Mouse (Mus musculus): Measurements from ENCODE around the gene Gm3468.
"Not testable (repeated sequence)": the region's sequence is repeated elsewhere in the genome, so short reads cannot be mapped to it uniquely, and the experiment has no call there.

Gene Gm3468

DNA sequence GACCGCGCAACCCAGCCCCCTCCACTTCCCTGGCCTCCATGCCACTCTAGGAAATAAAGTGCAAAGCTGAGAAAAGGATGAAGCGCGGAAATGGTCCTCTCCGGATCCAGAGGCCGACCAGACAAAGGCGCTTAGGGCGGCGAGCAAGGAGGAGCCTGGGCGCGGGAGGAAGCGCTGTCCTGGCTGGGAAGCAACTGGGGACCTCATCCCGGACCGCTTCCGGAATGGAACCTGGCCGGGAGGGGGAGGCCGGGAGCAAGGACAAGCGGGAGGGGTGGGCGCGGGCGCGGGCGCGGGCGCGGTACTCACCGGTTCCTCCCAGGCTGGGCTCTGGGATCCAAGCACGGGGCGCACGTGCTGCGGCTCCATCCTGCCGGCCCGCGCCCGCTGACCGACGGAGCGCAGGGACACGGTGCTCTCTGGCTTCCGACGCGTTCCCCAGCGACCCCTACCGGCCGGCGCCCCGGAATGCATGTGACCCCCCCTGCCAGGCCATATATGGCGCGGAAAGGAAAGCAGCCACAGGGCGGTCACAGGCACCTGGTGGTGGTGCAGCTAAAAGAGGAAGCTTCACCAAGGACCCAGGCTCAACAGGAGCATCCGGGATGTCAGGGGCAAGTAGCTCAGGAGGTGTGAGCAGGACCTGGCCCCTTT lies at the start of gene Gm3468:
Gm3468 (minus strand) TSS at position 394 of the 654 bp plus-strand sequence.
- peak; percentile 9 for DNase-seq (ENCODE audit: low spot score)

DNA sequence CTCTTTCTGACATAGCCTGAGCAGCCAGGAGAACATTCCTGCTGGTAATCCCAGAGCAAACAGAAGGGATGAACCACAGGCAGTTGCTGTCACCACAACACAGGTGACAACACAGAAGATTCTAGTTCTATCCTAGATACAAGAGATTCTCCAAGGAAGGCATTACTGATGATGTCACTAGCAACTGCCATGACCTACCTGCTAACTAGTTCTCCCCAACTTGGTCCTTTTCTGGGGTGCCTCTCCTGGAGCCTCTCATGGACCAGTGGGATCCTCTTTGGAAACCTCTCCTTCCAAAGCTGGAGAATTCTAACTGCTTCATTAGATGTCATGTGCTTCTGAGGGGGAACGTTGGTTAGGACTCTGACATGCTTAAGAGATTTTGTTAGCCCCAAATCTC lies 17.2 kb upstream of the Gm3468 start, which contains the start of gene Gm3476:
Gm3476 (minus strand) TSS at position 101 of the 400 bp plus-strand sequence.
- not testable (repeated sequence) for DNase-seq (ENCODE audit: low spot score)

DNA sequence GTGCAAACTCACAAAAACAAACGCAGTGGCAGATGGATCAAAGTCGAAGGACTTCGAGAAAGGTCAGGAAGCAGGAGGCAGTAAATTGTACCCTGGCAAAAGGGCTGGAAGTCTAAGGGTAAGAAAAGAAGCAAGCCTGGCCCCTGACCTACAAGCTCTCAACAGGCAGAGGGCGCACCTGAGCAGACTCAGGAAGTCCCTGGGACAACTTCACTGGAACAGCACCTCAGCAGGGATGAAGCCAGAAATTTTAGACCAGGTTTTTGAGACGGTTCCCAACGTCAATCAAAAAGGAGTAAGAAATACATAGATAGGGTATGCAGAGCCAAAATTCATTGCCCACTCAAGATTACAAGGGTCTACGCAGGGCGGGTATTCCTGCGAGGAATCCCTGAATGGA lies 965 bp downstream of the Gm3468 start:
- not testable (repeated sequence) for DNase-seq (ENCODE audit: low spot score)

DNA sequence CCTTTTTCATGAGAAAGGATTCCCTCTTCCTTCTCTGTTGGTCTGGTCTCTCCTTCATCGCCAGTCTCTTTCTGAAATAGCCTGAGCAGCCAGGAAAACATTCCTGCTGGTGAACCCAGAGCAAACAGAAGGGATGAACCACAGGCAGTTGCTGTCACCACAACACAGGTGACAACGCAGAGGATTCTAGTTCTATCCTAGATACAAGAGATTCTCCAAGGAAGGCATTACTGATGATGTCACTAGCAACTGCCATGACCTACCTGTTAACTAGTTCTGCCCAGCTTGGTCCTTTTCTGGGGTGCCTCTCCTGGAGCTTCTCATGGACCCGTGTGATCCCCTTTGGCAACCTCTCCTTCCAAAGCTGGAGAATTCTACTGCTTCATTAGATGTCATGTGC lies 14.6 kb downstream of the Gm3468 start, which contains the start of gene Gm8206:
Gm8206 (minus strand) TSS at position 101 of the 400 bp plus-strand sequence.
- not testable (repeated sequence) for DNase-seq (ENCODE audit: low spot score)

DNA sequence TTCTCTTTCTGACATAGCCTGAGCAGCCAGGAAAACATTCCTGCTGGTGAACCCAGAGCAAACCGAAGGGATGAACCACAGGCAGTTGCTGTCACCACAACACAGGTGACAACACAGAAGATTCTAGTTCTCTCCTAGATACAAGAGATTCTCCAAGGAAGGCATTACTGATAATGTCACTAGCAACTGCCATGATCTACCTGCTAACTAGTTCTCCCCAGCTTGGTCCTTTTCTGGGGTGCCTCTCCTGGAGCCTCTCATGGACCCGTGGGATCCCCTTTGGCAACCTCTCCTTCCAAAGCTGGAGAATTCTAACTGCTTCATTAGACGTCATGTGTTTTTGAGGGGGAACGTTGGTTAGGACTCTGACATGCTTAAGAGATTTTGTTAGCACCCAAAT lies 50.3 kb downstream of the Gm3468 start, which contains the start of gene Gm6337:
Gm6337 (minus strand) TSS at position 101 of the 400 bp plus-strand sequence.
- DNase-seq (ENCODE audit: low spot score): not testable (repeated sequence)
